Mouse (Mus musculus) heart, adult 11 months (tissue): ENCODE results near the gene Apol8.

ENCODE experiments used
- DNase-seq: peaks from one replicate; pipeline ENCODE4 v3.0.0; 2022

Gene Apol8

DNA sequence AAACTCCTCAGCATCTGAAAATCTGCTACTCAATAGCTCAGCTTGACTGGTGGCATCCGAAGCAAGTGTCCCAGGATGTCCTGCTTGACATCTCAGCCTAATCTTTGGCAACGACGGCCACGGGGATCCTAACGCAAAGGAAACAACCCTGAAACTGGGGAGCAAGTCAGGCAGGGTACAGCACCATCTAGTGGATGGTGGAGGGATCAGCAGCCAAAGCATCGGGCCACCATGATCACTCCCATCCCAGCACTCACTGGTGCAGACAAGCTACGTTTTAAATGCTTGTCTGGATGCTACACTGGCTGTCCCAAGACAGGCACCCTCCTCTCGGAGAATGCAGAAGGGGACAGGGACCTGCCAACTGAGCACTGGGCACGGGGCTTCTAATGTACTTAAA lies at the start of gene Apol8:
Apol8 (minus strand) TSS at position 156 of the 400 bp plus-strand sequence.
- peak; percentile 96 for DNase-seq

DNA sequence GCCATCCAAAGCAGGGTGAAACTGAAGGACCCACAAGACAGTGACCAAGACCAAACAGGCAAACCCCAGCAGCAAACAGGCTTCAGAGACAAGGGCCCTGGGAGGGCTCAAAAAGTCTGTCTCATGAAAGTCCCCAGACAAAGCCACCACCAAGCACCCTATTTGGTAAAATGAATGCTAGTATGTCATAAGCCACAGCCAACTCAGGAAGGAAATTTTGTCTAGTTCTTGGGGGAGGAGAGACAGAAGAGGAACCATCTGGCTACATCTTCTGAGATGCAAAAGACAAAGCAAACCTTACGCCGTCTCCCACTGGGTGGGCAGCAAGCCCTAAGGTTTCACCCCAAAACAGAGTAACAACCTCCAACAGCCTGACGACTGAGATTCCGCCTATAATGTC lies 48.9 kb upstream of the Apol8 start:
- no peak for DNase-seq

DNA sequence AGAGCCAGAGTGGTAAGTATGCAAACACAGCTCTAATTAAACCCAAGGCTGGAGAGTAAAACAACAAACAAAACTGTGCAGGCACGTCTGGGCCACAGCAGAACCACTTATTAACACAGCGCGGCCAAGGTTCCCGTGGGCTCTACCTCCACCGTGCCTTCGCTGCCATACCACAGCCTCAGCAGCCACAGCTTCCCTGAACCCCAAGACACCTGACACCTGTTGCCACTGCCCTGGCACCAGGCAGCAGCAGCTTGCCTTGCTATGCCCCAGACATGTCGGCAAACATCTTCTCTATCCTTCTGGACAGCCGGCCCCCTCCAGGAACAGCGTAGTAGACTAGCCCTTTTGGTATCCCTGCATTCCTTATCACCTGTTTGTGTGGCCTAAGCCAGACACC lies 48.1 kb upstream of the Apol8 start:
- no peak for DNase-seq

DNA sequence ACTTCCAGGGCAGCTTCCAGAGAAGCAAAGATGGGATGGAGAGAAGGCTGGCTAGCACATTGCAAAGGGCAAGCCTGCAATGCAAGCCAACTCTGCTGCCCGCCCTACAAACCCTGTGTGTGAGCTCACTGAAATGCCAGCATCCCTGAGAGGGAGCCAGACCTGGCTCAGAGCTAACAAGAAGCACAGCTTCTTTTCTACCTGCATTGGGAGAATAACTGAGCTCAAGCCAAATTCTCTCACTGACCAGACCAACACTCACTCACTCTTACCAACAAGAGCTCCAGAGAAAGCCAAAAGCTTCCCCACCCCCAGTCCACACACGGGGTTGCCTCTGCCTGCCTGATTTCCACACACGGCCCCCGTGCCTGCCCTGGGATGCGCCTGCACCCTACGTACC lies 47.7 kb upstream of the Apol8 start:
- no peak for DNase-seq

DNA sequence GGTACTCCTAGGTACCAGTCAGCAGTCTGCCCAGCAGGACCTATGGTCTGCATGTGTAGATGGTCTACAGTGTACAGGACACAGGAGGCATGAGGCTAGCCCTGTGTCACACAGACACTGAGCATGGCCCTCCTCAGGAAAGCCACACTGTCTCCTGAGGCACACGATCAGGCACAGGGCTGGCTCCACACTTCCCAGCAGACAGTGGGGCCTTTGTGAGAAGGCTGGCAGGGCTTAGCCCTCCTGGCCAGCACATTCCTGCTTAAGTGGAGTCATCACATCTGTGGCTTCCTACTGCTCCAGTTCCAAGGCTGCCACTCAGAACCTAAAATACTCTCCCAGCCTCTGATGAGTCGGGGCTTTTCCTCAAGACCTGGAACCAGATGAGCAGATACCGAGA lies 46.9 kb upstream of the Apol8 start:
- peak; percentile 95 for DNase-seq

DNA sequence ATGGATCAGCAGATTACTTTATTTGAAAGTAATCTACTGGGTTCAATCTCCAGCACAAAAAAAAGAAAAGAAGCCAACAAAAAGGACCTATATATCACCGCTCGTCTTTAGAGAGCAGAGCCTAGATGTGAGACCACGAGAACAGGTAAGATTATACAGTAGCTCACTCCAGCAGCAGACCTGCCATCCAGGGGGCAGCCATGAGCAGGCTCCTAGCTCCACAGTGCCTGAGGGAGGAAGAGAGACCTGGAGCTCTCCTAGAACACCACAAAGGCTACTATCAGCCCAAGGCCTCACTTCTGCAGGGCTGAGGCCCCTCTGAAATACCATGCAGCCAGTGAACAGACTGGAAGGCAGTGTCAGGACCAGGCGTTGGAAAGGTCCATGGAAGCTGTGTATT lies 46.2 kb upstream of the Apol8 start:
- DNase-seq, result no peak

DNA sequence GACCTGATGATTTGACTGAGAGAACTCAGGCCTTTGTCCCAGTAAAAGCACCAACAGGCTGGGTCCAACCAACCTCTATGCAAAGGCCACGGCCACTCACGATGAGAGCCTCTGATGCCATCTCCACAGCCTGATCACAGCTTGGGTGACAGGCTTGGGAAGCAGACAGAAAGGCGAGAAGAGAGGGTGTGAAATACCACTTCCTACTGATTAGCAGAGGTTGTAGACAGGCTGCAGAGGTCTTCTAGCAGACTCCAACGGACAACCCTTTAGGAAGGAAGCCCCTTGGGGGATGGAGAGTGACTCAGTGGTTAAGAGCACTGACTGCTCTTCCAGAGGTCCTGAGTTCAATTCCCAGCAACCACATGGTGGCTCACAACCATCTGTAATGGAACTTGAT lies 44.4 kb upstream of the Apol8 start:
- no peak for DNase-seq

DNA sequence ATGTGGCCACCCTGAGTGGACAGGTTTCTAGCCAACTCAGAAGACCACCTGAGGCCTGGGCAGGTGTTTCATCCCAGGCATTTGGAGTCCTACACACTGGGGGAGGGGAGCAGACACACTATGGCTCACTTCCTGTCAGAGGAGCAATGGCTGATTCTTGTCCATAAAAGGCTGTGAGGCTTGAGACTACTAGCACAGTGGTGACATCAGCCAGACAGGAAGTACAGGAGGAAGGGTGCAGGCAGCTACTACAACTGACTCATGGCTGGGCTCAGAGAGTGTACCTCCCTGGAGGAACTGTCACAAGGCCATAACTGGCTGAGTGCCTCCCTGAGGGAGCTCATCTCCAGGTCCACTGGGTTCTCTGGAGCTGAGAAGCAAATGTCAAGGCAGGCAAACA lies 43.7 kb upstream of the Apol8 start:
- DNase-seq, result peak; percentile 99

DNA sequence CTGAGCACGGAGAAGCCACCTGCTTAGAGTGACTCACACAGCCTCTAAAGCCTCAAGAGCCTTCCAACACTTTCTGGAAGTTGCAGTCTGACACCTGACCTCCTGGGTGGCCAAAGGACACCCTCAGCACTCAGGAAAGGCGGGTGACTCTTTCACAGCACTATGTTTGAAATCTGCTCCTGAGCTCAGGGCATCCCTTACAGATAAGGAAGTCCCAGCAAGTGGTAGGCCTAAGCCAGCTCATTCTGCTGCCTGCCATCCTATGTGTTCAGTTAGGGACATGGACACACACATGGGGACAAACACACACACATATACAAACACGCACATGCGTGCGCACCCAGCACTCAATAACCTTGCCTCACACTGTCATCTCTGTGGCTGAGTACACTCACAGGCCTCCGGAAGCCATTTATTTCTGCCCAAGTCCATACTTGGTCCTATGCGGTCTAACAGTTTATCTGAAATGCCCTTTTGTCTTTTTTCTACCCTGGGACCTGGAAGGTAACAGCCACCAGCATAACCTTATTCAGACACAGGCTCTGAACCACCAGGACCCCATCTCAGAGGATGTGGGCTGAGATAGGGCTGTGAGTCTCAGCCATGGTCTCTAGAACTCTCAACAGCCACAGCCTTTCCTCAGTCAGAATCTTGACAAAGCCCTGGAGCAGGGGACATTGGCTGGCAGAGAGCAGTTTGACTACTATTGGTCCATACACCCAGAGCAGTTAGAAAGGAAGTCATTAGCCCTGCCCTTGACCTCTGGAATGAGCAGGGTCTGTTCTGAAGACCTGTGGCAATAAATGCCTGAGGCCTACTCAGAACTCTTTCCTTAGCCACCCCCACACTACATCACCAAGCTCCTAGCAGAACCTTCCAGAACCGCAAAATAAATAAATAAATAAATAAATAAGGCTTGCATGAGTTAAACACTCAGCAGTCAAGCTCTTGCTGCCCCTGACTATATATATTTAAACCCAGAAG lies 43.0 kb upstream of the Apol8 start:
- DNase-seq, result no peak

DNA sequence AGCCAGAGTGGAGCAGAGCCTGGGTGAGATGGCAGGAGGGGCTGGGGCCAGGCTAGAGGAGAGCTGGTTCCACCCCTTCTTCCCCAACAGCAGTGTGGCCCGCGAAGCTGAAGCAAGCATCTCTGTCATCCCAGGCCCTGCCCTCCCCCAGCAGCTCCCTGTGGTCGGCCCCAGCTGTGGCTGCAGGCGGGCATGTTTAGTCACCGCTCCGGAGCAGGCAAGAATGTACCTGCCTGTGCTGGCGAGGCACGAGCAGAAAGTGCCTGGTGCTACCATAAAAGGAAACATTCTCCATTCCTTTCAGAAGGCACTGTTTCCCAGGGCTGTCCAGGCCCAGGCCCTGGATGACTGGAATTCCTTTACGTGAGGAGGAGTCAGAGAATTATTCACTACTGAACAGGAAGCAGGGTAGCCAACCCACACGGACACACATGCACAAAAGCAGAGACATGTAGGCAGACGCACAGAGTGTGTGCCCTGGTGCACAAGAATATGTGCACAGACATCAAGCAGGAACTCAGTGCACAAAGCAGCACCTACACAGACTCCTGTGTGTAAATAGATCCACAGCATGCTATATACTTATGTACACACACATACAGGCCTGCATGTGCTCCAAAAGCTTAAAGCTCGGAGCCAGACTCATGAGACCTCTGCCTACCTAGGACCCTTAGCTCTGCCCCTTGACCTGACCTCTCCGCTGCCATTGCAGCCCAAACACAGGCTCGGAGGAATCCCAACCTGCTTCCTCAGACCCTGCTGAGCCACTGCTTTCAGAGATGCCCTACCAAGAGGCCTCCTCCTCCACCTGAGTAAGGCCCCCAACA lies 42.1 kb upstream of the Apol8 start:
- peak; percentile 97 for DNase-seq

DNA sequence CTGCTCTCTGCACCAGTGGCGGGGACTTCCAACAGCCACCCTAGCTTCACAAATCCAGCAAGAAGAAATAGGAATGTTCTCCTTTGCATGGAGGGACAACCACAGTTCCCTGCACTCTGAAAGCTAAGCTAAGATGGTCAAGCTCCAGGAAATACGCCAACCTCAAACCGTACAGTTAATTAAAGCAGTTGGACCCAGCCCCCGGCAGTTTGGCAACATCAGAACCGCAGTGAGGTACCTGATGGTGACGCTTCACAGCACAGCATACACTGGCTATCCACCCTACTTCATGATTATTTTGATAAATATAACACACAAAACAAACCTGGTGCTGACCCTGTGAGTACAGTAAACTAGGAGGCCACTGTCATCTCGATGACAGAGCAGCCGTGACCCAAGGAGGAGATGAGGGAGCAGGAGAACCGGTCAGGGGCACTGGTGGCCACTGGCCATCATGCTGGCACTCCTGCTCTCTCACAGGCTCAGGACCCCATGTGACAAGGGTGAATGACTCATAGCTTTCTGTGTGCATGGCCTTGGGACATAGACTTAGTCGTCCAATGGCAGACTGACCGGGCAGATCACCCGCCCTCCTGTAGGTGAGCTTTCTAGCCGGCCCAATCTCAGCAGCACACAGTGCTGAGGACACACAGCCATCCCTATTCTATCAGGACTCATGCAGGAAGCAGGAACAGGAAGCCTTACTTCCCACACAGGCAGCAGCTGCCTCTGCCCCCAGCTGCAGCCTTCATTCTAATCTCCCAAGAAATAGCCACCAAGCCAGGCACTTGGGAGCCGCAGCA lies 41.0 kb upstream of the Apol8 start:
- DNase-seq, result peak; percentile 98

DNA sequence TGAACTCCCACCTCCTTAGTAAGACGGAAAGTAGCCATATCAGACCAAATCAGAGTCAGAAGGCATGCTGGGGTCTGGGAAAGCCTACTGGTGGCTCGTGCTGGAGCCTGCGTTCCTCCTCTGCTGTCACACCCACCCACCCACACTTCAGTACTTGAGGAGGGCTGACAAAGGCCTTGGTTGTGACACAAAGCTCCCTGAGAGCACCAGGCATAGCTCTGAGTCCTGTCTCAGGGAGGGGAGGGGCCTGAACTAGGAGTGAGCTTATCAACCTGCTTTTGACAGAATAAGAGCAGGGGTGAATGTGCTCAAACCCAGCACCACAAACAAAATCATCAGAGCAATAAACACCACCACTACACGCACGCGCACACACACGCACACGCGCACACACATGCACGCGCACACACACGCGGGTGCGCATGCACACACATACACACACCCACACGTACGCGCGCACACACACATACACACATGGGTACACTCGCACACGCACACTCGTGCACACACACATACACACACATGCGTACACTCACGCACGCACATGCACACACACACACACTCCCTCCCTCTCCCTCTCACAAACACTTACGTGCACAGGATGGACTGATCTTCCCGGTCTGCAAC lies 39.7 kb upstream of the Apol8 start:
- no peak for DNase-seq

DNA sequence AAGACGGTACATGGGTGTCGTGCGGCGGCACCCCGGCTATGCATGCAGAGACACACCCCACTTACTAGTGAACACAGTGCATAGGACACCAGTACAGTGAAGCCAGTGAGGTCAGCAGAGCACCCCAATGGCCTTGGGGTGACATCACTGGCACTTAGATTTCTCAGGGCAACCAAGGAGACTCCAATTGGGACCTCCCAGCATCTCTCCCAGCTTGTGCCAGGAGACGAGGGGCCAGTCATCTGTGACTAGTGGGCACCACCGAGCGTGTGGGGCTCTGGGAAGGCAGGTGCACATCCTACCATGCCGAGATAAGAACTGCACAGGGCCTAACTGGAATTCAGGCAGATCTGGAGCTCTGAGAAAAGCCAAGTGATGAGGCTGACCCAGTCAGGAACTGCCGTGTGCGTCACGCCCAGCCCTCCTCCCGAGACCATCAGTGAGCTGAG lies 38.1 kb upstream of the Apol8 start:
- DNase-seq, result no peak

DNA sequence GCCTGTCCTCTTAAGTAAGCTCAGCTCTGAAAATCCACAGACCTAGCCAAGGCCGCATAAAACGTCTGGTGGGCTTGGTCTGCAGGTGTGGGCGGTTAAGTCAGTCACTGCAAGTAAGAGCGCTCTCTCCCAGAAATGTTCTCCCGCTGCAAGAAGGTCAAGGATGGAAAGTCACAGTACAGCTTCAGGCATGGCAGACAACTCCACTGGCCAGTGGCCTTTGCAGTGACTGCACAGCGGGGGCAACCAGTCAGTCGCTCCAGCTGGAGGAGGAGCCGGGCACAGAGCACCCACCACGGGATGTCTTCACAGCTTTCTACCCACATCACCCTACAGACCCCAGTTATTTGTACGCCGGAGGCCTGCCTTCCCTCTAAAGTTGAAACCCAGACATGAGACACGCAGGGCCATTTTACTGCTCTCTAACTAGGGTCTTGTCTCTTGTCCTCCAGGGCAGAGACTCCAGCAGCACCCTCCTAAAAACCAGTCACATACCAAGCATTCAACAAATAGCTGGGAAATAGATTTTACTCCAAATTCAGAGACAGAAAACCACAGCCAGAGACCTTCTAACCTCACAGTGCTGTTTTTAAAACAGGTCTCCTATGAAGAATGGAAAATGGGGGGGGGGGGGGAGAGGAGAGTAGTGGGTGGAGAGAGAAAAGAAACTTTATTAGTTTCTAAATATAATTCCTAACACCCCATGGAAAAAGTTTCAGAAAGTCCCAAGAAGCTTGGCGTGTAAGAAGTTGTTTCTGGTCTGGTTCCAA lies 37.5 kb upstream of the Apol8 start:
- no peak for DNase-seq

DNA sequence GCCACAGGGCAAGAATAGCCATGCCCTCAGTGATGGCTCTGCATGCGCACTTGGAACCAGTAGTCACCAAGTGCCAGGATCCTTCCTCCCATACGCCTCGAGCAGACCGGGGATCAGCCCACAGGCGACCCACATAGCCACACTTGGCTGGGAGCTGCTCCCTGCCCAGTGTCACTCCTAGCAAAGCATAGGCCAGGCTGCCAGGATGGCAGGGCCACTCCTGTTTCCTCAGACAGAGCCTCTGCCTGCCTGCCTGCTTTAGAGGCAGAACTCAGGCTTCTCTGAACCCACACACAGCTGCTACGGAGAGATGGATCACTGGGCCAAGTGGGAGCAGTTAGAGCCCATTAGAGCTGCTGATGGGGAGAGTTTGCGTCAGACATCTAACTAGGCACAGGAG lies 36.8 kb upstream of the Apol8 start:
- DNase-seq, result no peak

DNA sequence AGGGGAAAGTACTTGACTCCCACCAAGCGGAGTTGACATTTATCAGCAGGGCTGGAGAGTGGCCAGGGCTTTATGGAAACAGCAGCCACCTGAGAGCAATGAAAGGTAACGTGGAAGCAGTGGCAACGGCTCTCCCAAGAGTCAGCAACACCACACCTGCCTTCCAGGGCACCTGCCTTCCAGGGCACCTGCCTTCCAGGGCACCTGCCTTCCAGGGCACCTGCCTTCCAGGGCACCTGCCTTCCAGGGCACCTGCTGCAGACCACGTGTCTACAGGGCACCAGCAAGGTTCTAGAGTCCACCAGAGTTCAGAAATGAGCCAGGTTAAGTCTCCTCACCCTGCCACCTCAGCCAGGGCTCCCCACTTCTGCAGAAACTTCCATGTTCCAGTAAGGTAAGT lies 36.3 kb upstream of the Apol8 start:
- DNase-seq, result no peak

DNA sequence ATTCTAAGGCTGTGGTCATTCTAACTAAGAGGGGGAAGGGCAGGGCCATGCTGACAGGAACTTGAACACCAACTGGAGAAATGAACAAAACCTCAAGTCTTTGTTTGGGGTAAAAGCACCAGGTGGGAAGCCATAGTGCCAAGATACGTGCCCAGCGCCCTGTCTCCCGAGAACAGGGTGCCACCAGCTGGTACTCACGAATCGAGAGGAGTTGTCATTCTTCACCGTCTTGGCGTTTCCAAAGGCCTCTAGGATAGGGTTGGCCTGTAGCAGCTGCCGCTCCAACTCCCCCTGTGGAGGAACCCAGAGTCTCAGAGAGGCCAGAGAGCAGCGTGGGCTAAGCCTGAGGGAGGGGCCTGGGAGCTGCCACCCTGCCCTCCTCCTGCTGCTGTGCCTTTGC lies 35.3 kb upstream of the Apol8 start:
- no peak for DNase-seq

DNA sequence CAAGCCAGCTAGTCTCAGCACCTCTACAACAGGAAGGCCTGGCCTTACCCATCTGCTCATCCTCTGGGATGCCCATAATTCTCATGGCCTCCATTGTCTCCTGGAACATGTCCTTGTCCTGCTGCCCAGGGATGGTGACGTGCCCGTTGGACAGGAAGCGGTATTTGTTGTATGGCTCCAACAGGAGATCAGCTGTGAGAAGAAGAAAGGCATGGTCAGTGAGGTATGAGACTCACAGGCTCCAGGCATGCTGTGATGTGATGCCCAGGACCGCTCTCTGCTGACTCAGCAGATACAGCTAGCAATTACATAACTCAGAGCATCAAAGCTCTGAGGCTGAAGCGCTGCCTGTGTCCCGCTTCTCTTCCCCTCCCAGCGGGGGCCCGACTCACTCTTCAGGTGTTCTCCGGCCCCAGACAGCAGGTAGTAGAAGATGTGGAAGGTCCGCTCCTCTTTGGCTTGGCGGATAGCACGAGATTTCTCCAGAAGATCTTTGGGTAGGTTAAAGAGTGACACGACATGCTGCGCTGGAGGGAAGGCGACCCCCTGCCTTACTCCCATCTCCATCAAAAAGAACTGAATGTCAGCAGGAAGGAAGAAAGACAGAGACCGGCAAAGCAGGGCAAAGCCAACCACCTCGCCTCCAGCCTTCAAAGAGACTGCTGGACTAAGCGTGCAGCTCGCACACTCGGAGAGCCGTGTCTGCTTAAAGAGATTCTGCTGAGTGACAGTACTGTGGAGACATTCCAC lies 34.0 kb upstream of the Apol8 start:
- DNase-seq, result no peak

DNA sequence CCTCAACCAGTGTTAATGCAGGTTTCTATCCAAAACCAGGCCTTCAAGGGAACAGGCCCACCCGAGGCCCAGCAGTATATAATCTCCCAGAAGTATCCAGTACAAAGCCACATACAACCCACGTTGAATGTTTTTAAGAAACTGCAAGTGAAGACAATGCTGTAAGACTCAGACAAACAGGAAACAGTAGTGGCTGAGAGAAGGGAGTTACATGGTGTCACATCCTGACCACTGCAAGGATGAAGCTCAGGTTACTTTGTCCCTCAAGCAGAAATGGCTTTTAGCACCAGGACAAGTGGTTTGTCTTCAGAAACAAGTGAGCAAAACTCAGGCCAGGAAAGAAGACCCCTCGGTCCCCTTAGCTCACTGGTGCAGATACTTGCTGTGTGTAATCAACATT lies 32.4 kb upstream of the Apol8 start:
- DNase-seq, result no peak

DNA sequence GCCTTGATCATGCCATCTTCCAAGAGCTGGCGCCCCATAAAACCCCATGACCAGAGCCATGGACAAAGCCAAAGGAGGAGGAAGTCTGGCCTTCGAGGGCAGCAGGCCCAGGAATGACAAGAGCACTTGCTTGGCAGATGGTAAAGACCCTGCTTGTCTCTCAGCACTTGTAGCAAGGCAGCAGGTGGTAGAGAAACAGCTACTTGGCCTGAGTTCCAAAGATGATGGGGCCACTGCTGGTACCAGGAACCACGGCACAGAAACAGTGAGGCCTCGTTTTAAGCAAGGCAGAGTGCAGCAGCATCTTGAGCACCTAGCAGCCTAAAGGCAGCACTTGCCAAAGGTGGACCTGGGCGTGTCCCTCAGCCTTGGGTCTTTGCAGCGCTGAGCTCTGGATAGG lies 31.6 kb upstream of the Apol8 start:
- no peak for DNase-seq

DNA sequence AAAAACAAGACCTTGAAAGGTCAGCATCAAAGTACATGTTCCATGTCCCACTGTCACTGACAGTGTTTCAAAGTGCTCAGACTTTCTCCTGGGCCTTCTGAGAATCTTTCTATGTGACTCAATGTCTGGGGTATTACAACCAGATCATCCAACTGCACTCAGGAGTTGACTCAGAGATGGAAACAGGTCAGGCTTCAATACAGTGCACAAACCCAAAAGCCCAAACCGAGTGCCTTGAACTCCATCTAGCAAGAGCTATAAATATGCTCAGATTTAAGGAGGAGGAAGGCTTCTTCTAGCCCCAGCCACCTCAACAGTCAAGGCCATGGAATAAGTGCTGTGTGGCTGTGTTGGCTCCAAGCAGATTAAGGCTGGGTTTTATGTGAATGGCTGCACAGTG lies 29.0 kb upstream of the Apol8 start:
- no peak for DNase-seq
